Mouse (Mus musculus): ENCODE data around the gene Trappc4.

DNA sequence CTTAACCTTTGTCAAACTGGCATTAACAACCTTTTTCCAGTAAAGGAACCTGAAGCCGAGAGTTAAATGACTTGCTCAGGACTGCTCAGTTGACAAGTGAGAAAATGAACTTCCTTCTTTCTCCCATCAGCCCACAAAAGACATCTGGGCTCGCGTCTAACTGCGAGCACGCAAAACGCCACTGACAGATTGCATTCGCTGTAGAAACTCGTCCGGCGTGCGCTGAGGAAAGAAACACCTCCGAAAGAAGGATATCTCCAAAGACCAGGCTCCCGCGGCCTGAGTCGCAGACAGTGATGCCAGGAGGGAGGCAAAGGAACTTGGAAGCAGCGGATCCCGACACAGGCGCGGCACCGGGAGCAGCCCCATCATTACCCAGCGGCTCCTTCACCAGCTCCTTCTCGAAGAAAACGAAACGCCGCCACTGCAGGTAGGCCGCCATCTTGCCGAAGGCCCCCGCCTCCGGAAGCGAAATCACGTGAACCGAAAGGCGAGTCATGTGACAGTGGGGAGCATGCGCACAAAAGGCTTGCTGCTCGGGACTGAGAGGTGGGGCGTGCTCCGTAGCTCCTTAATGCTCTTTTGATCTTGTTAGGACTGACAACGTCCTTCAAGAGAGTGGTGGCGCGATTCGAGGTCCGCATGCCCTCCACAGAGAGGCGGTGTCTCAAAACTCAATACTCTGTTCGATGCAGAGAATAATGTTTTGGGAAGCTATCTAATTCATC, 46.0 kb downstream of the Trappc4 start, which contains the start of gene Vps11:
- TF ChIP-seq CTCF (IDR thresholded peaks at IDR 0.05) (peak; percentile 31; the same call in 1 of the 2 replicates), POLR2A (IDR thresholded peaks at IDR 0.05; ENCODE audit: insufficient read depth, low read depth, low read length) (peak; percentile 98), EP300 (IDR thresholded peaks at IDR 0.05; ENCODE audit: insufficient read depth, low read depth, low read length) (peak; percentile 91)
